Mouse (Mus musculus) stomach, postnatal 0 days (tissue): ENCODE results near the gene Cyp4f14.

Experiments
- CTCF ChIP-seq: IDR thresholded peaks from 2 replicates; pipeline ENCODE4 v1.5.1; 2016; ENCODE audit warnings: antibody characterized with exemption, low read depth, mild to moderate bottlenecking, moderate library complexity
- EP300 ChIP-seq: optimal IDR thresholded peaks from 2 replicates; pipeline ENCODE3; 2016; ENCODE audit warnings: antibody characterized with exemption

DNA sequence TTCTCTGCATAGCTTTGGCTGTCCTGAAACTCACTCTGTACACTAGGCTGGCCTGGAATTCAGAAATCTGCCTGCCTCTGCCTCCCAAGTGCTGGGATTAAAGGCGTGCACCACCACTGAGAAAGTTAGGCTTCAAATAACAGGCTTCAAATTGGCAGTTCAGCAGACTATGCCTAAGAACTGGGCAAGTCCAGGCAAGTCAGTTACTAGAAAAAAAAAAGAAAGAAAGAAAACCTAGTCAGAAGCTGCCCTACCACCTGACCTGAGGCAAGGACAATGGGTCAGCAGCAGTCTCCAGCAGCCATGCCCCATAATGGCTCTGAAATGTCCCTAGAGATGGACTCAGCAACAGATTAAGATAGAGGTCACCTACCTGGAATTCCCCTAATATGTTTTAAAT is 45.7 kb downstream of the Cyp4f14 start:
- TF ChIP-seq CTCF (no peak), EP300 (no peak)
